Mouse (Mus musculus) gastrocnemius, postnatal 14 days (tissue): ENCODE results near the gene Syt16. TPM values are rescaled to one million over a fixed set of nuclear protein-coding genes. Genes with fewer than 3 reads are reported as not detected.

Experiments used
- DNase-seq: peaks from one replicate; pipeline ENCODE4 v3.0.0; 2021; ENCODE audit warnings: mixed read lengths
- intact Hi-C: fragments of 180-260 bp; cut with DNase I; formaldehyde crosslinking; loops from one replicate; pipeline ENCODE4 v1.15.1; 2025; ENCODE audit warnings: low total_unique reads
- total RNA-seq, 2 experiments: library from RNA; stranded (reverse); gene quantifications; 2 replicates each; pipeline ENCODE4 v1.2.3; 2021

Gene Syt16
- total RNA-seq, 2 experiments from 2014 or later: not detected

- intact Hi-C loops: no loop called here
- DNase-seq: no peak
These were observed 95.1 kb downstream of the Syt16 start for GRCm38 (mm10) chr12:74092546-74092945.

- intact Hi-C loops: no loop called here
- no peak for DNase-seq
These were observed 95.6 kb downstream of the Syt16 start for GRCm38 (mm10) chr12:74093110-74093509.

DNA sequence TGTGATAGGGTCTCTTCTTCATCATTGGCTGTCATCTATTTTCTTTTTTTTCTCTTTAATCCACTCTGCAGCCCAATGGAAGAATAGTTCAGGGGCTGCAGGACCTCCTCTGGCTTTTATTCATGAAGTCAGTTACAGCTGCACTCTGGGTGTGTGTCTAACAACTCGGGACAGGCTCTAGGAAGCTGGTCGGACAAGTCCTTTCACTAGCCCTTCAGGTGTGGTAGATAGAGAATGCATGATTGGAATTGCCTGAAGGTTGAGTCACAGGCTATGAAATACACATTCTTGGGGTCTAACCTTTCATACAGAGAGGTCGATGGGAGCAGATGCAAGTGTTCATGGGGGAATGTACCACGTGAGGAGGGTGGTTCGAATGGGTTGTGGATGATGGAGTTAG is 97.2 kb downstream of the Syt16 start:
- intact Hi-C loops: no loop called here
- DNase-seq: no peak

DNA sequence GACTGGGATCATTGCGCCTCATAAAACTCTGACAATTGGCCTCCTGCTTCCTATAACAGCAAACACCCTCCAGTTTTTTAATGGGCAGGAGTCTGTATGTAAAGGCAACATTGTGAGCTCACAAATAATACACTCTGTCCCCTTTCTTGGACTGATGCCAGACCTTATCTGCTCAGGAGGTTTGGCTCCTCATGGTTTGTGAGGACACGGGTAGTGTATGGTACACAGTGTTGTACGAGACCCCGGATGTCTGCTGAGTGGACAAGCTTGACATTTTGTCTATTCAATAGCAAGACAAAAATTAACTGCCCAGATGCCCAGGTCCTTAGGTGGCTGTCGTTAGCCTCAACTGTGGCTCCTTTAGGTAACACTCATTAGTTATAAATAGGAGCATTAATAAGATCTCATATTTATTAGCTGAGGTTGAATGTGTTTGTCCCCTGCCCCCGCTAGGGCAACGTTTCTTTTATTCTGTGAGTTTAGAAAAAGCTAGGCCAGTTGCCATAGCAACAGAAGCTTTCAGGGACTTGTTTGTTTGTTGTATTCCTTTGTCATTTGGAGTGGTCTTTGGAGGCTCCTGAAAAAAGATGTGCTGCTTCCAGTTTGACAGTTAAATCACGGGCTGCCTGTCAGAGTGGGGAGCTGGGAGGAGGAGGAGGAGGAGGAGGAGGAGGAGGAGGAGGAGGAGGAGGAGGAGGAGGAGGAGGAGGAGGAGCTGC is 101.3 kb downstream of the Syt16 start:
- no peak for DNase-seq
- intact Hi-C loops: no loop called here

DNA sequence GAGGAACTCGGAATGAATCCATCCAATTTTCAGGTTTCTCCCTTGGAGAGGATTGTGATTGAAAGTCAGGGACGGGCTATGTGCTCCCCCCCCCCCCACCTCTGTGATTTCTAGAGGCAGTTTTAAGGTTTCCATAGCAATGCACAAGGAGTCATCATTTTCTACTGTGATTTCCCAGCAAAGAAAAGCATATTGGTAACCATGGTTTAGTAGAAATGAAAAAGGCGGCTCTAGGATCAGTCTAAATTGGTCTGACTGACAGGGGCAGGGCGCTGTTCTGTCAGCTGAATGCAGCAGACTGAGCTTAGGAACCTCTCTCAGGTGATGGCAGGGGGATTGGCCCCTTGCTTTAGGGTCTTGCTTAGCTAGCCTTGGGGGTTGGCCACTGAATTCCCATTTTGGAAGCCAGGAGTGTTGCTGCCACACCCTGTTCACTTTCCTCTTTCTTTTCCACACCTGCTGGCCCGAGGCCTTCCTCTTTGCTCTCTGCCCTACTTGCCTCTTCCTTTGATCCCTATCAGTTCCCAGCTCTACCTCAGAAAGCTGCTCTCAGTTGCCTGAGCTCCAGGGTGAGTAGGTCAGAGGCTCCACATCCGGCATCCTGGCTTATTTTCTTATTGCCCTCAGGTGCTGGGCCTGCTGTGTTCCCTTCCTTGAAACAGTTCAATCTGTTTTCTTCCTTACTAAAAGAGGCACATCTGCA is 108.5 kb downstream of the Syt16 start:
- no peak for DNase-seq
- intact Hi-C loops: no loop called here

- DNase-seq: no peak
- intact Hi-C loops: no loop called here
These were observed 111.2 kb downstream of the Syt16 start for GRCm38 (mm10) chr12:74108663-74109081.

DNA sequence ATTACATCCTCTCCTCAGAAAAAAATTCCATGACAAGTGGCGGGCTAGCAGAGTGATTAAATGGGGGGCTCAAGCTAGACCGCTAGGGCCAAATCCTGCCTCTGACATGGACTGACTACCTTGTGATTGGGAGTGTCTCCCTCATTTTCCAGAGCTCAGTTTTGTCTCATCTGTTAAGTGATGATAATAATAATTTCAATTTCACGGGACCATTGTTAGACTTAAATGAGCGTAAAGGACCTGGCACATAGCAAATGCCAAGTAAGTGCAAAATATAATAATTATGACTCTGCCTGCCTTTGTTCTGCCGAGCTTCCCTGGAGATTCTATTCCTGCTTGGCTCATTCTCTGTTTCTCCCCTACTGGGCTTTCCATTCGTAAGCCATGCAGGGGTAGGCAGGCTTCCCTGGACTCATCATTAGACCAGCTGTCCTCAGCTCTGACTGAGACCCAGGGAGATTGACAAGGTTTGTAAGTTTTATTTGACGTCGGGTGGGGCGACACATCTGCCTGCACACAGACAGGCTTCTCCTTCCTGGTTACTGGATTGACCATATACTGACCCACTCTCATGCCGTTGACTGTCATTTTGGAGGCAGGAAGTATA is 112.1 kb downstream of the Syt16 start:
- intact Hi-C loops: no loop called here
- no peak for DNase-seq

GRCm38 (mm10) chr12:74116825-74117224 is 119.4 kb downstream of the Syt16 start:
- DNase-seq: no peak
- intact Hi-C loops: no loop called here

DNA sequence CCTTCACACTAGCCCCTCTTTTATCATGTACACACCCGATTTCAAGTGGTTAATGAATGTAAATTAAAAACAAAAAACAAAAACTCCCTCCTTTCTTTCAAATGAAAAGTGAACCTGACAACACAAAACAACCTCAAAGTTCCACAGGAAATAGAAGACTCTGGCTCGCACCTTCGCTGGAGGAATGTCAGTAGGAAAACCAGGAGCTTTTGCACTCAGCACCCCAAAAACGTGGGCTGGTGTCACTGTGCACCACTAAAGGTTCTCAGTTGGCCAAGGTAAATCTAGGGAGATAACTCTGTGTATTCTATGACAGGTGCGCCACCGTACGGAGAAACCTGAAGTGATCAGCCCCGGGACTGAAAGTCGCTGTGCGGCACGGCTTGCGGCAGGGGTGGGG is 128.3 kb downstream of the Syt16 start:
- DNase-seq: no peak
- intact Hi-C loops: no loop called here

GRCm38 (mm10) chr12:74128229-74128628 is 130.8 kb downstream of the Syt16 start:
- intact Hi-C loops: no loop called here

DNA sequence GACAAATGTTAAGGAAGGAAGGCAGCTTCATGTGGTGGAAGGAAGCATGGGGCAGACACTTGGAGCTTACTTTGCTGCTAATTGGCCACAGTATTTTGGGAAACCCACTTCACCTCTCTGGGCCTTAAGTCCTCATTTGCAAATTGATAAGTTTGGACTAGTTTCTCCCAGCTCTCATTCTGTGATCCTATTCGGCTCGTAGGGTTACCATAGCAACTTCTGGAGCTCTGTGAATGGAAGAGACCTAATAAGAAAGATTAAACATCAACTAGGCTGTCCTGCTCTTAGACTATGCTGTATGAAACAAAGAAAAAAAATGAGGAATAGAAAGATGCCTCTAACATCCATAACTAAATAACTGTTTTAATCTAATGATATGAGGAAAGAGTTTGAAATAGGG is 134.3 kb downstream of the Syt16 start:
- intact Hi-C loops: no loop called here

More at GRCm38 (mm10) chr12:74128229-74128628, 130.8 kb downstream of the Syt16 start:
- no peak for DNase-seq

DNA sequence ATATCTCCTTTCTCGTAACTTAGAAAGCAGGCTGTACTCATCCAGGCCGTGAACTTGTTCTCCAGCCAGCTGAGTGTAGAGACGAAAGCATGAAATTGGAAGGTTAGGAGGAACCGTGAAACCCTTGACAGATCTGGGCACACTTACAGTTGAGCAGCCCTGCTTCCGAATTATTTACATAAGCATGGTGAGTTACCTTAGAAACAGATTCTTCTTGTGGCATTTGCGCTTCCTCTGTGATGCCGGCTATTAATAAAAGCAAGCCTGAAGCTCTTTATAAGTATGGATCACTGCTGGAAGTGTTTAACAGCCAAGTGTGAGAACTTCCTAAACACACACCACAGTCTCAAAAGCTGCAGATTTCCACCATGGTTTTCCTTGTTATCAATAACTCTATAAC is 144.7 kb downstream of the Syt16 start:
- intact Hi-C loops: no loop called here
- DNase-seq: no peak

More for the DNA sequence above, 134.3 kb downstream of the Syt16 start:
- no peak for DNase-seq

DNA sequence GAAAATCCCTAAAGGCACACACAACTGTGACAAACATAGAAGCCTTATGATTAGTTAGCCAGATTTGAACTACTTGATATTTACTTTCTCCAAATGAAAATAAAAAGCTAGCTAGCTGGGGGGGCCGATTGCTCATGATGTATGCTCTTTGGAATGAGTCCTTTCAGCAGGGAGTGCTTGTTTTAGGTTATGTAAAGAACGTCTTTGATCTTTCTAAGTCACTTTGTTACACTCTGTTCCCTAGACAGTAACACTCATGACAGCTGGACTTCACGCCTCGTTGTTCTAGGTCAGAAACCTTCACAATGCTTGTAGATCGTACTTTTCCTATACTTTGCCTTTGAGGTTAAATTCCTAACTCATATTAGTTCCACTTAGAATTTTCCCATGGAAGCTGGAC is 146.9 kb downstream of the Syt16 start:
- no peak for DNase-seq
- intact Hi-C loops: no loop called here

DNA sequence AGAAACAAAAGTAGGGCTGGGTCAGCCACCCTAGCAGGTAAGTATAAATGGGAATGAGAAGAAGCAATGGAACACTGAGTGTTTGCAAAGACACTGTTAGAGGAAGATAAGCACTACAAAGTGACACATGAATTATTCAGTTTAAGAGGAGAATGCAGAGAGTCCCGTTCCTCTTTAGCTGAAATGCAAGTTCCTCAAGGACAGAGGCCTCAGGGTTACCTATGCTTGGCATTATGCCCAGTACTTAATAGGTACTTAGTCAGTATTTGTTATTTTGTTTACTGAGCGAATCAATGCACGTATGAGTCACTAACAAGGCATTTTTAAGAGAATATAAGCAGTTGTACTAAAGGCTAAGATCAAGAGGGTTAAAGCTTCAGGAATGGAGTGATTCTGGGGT is 163.3 kb downstream of the Syt16 start:
- intact Hi-C loops: no loop called here
- no peak for DNase-seq

GRCm38 (mm10) chr12:74163080-74163479 is 165.6 kb downstream of the Syt16 start:
- DNase-seq: no peak

DNA sequence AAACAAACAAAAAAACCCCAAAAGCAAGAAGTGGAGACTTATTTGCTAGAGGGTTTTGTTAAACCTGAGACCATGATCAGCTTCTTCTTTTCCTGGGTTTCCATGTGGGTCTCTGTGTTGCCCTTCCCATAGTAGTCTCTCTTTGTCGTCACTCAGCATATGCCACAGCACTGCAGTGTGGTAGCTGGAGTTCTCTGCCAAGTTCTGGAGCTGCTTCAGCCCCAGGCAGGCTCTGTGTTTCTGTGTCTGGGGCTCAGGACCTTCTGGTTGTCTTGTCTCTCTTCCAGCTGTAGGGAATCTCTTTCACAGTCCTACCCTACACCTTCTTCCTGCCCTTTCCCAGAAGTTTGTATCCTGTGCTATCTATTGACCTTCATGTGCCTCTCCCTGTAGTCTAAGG is 173.8 kb downstream of the Syt16 start:
- intact Hi-C loops: no loop called here

More at GRCm38 (mm10) chr12:74163080-74163479, 165.6 kb downstream of the Syt16 start:
- intact Hi-C loops: no loop called here

DNA sequence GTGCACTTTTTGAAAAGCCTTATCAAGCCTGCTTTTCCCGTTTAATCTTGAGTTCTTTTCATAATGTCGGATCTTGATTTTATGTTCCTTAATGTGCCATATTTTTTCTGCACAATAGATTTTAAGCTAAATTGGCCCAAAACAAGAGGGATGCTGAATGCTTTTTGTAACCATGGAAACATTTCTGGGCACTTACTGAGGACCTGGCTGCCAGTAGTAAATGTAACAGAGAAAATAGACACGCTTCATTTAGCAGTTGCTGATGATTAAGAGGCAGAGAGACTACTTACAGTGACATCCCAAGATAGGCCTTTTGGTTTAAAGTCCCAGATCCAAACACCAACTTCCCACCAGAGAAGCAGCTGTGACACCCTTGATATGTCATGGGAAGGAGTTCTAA is 176.4 kb downstream of the Syt16 start:
- no peak for DNase-seq
- intact Hi-C loops: no loop called here

More for the DNA sequence above, 173.8 kb downstream of the Syt16 start:
- no peak for DNase-seq

GRCm38 (mm10) chr12:74184596-74184995 is 187.1 kb downstream of the Syt16 start:
- no peak for DNase-seq
- intact Hi-C loops: no loop called here

GRCm38 (mm10) chr12:74188243-74188785 is 190.9 kb downstream of the Syt16 start:
- DNase-seq: no peak
- intact Hi-C loops: no loop called here

- no peak for DNase-seq
- intact Hi-C loops: no loop called here
These were observed 191.4 kb downstream of the Syt16 start for GRCm38 (mm10) chr12:74188815-74189214.
